Mouse (Mus musculus) neural tube, embryonic 13.5 days (tissue): ENCODE results near the gene Srxn1. TPM values are rescaled to one million over a fixed set of nuclear protein-coding genes. Genes with fewer than 3 reads are reported as not detected.

ENCODE experiments used
- ATAC-seq: fragments of 200-750 bp; cut with Nextera tagmentation; 2 replicates; pipeline ENCODE4 v1.8.0; 2017; ENCODE audit warnings: low read depth, mild to moderate bottlenecking, moderate TSS enrichment, moderate library complexity
- H3K27ac ChIP-seq: fragments of 300-500 bp; sonication (generic); replicated peaks from 2 replicates; pipeline ENCODE4 v1.5.1; 2015; ENCODE audit warnings: moderate library complexity, mild to moderate bottlenecking, inconsistent platforms
- H3K27me3 ChIP-seq: fragments of 300-500 bp; sonication (generic); 2 replicates; pipeline ENCODE4 v1.6.1; 2015; ENCODE audit warnings: mild to moderate bottlenecking, inconsistent platforms
- H3K36me3 ChIP-seq: fragments of 300-500 bp; sonication (generic); 2 replicates; pipeline ENCODE4 v1.6.1; 2015; ENCODE audit warnings: mild to moderate bottlenecking, inconsistent platforms
- H3K4me1 ChIP-seq: fragments of 300-500 bp; sonication (generic); replicated peaks from 2 replicates; pipeline ENCODE4 v1.6.1; 2015; ENCODE audit warnings: inconsistent platforms
- H3K4me2 ChIP-seq: fragments of 300-500 bp; sonication (generic); 2 replicates; pipeline ENCODE4 v1.6.1; 2015; ENCODE audit warnings: inconsistent platforms, mild to moderate bottlenecking, moderate library complexity
- H3K4me3 ChIP-seq: fragments of 300-500 bp; sonication (generic); 2 replicates; pipeline ENCODE4 v1.5.1; 2015; ENCODE audit warnings: mild to moderate bottlenecking, inconsistent platforms
- H3K9ac ChIP-seq: fragments of 300-500 bp; sonication (generic); 2 replicates; pipeline ENCODE4 v1.6.1; 2015; ENCODE audit warnings: moderate library complexity, mild to moderate bottlenecking, inconsistent platforms
- H3K9me3 ChIP-seq: fragments of 300-500 bp; sonication (generic); 2 replicates; pipeline ENCODE4 v1.6.1; 2016; ENCODE audit warnings: inconsistent platforms
- WGBS: fragments of 180-500 bp; shearing (Covaris S2); methylation state at CpG from one replicate; pipeline ENCODE4 v1.1.7; 2015; 5-methylcytosine and 5-hydroxymethylcytosine counted together
- polyA plus RNA-seq: library from polyadenylated mRNA; unstranded; fragments of >200 nt; fragmentation: Nextera tagmentation; extraction: Ambion mirVana; gene quantifications from 2 replicates; pipeline ENCODE4 v1.2.1, GENCODE M21; 2015

Gene Srxn1
- polyA plus RNA-seq, 1 experiment from 2014 or later, result 19.0 TPM

DNA sequence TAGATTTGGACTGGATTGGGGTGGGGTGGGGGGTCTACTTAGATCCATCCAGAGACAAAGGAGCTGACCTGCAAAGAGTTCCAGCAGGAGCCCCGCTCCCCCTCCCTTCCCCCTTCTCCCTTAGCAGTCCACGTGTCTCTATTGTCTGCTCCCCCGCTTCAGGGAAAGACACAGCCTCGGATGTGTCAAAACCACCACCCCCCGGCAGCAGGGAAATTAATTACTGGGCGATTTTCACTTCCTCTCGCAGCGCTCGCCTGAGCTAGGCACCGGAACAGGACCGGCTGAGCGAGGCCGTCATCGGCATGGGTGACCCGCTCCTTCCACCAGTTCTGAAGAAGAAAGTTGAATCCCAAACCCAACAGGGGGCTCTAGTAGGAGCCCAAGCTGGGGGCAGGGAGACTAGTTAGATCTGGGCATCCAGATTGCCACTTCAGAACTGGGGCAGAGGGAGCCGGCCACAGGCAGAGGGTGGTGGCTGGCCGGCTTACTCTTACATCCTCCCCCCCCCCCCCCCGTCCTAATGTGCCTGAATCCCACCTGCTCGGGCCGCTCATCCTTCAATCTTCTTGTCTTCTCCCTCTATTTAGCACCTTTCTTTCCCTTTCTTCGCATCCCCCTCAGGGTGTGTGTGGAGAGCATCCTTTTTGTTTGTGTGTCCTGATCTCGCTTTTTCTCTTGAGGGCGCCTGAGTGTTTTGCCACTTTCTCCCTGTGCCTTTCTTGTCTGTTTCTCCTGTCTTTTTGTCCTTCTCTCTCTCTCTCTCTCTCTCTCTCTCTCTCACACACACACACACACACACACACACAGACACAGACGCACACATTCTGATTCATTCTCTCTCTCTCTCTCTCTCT, 24.4 kb upstream of the Srxn1 start, which contains the start of gene Scrt2:
Gene Scrt2, plus strand, starts transcription at position 845 of the 857 bp plus-strand sequence.
- Histone ChIP-seq H3K4me3 (peak within 1 kb of the TSS; percentile 94), H3K9ac (peak within 1 kb of the TSS; percentile 99), H3K9me3 (no peaks in the 10 kb centered on the region), H3K27ac (peak within 1 kb of the TSS; percentile 99), H3K36me3 (peaks cover 8% of the 10 kb centered on the region; the same call in 1 of the 2 replicates), H3K4me1 (peaks cover 78% of the 10 kb centered on the region), H3K27me3 (no peaks in the 10 kb centered on the region; the same call in 1 of the 2 replicates), H3K4me2 (peak within 1 kb of the TSS; percentile 95)
- WGBS, result under 1% methylated on average over 21 of the region's 24 CpGs
- peak; percentile 68 for ATAC-seq

- under 1% methylated on average over 53 of the region's 81 CpGs for WGBS
- Histone ChIP-seq H3K9me3 (no peaks in the 10 kb centered on the region), H3K9ac (peak overlapping the region; percentile 99), H3K4me2 (peak overlapping the region; percentile 95), H3K27ac (peak overlapping the region; percentile 99), H3K4me1 (peaks cover 83% of the 10 kb centered on the region), H3K27me3 (no peaks in the 10 kb centered on the region), H3K4me3 (peak overlapping the region; percentile 94), H3K36me3 (peaks cover 16% of the 10 kb centered on the region; the same call in 1 of the 2 replicates)
- ATAC-seq, result peak; percentile 85
These were observed 23.5 kb upstream of the Srxn1 start for GRCm38 (mm10) chr2:152081641-152082448.

DNA sequence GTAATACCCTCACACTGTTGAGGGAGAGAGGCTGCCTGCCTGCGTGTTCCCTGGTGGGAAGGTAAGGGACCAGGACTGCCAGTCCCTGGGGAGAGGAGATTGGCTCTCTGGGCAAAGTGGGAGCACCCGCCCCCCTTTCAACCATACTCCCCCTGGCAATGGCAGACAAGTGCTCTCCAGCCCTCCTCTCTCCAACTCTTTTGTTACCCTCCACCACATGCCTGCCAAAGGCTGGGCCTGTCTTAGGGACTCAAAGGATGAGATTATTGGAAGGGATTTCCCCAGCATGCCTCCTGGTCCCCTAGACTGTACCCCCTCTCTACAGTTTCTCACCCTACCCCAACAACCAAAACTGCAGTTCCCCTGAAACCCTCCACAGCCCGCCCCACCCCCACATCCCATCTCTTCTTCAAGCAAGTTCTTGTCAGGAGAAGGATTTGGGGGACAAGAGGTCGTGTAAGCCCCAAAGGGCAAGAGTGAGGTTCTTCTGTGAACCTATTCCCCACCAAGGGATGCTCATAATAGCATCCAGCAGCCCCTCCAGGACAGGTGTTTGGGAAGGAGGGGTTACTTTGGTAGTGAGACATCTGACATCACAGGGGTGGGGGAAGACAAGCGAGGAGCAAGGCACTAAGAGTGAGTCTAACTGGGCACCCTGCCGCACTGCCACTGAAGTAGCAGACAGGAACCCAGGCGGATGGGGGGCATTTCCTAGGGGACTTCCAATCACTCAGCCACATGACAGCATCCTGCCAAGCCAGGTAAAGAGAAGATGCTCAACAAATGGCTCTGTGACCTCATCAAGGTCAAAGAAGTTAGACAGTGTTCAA, 22.6 kb upstream of the Srxn1 start:
- H3K27ac ChIP-seq, result peak overlapping the region; percentile 99
- H3K9me3 ChIP-seq, result no peaks in the 10 kb centered on the region
- no peaks in the 10 kb centered on the region for H3K27me3 ChIP-seq
- H3K9ac ChIP-seq, result peak overlapping the region; percentile 99
- peaks cover 84% of the 10 kb centered on the region for H3K4me1 ChIP-seq
- peaks cover 20% of the 10 kb centered on the region; the same call in 1 of the 2 replicates for H3K36me3 ChIP-seq
- peak overlapping the region; percentile 95 for H3K4me2 ChIP-seq
- H3K4me3 ChIP-seq, result peak overlapping the region; percentile 94
- 10% methylated on average over 7 of the region's 7 CpGs for WGBS
- no peak for ATAC-seq

- Histone ChIP-seq H3K27ac (peak overlapping the region; percentile 99), H3K4me3 (peak overlapping the region; percentile 94), H3K4me2 (peak overlapping the region; percentile 95), H3K4me1 (peaks cover 84% of the 10 kb centered on the region), H3K9ac (peak overlapping the region; percentile 99), H3K27me3 (no peaks in the 10 kb centered on the region), H3K9me3 (no peaks in the 10 kb centered on the region), H3K36me3 (peaks cover 25% of the 10 kb centered on the region)
- WGBS, result 38% methylated on average over 4 of the region's 4 CpGs
- ATAC-seq, result no peak
These were observed 21.9 kb upstream of the Srxn1 start for GRCm38 (mm10) chr2:152083411-152083810.

DNA sequence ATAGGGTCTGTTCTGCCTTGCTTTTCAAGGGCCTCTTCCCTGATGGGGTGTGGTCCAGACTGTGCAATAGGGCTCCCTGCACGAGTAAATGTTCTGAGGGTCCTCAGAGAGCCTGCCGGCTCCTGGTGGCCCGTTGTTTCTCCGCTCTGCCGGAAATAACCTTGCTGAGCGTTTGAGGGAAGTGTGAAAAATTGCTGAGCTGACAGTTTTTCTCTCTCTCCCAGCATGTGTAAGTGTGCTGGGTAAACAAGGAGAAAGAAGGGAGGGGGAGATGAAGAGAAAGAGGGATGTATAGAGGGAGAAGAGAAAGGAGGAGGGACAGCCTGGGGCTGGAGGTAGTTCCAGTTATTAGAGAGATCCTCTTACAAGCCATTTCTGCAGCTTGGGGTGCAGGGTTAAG, 21.0 kb upstream of the Srxn1 start:
- H3K36me3 ChIP-seq, result peaks cover 34% of the 10 kb centered on the region
- no peak for ATAC-seq
- WGBS, result 11% methylated on average over 6 of the region's 6 CpGs
- peak overlapping the region; percentile 95 for H3K4me2 ChIP-seq
- H3K4me1 ChIP-seq, result peaks cover 81% of the 10 kb centered on the region
- H3K9ac ChIP-seq, result peak overlapping the region; percentile 99
- no peaks in the 10 kb centered on the region for H3K9me3 ChIP-seq
- H3K27ac ChIP-seq, result peak overlapping the region; percentile 99
- no peaks in the 10 kb centered on the region for H3K27me3 ChIP-seq
- H3K4me3 ChIP-seq, result peak overlapping the region; percentile 94

DNA sequence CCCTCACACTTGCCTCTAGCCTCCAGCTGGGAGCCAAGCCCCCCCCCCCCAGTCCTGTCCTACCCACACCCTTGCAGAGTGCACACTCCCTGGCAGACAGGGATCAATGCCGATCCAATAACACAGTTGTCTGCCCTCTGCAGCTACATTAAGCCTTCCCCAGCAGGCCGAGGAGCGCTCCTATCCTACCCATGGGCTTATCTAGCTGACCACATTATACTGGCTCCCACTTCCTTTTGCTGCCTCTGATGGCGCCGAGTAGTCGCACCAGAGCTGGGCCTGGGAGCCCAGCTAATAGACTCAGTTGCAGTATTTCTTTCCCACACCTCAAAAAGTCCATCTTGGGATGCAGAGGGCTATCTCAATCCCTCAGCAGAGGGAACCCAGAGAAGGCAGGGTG, 19.9 kb upstream of the Srxn1 start:
- Histone ChIP-seq H3K9me3 (no peaks in the 10 kb centered on the region), H3K4me3 (peak overlapping the region; percentile 94), H3K36me3 (peaks cover 45% of the 10 kb centered on the region), H3K27ac (peak overlapping the region; percentile 99), H3K27me3 (no peaks in the 10 kb centered on the region), H3K9ac (peak overlapping the region; percentile 99), H3K4me2 (peak overlapping the region; percentile 95), H3K4me1 (peaks cover 81% of the 10 kb centered on the region)
- 74% methylated on average over 6 of the region's 6 CpGs for WGBS
- ATAC-seq, result no peak

GRCm38 (mm10) chr2:152086451-152086850, 18.9 kb upstream of the Srxn1 start:
- no peak for ATAC-seq
- Histone ChIP-seq H3K4me2 (peak overlapping the region; percentile 95), H3K4me1 (peaks cover 85% of the 10 kb centered on the region), H3K9ac (peak overlapping the region; percentile 66), H3K9me3 (no peaks in the 10 kb centered on the region), H3K27me3 (no peaks in the 10 kb centered on the region), H3K4me3 (peak overlapping the region; percentile 94), H3K36me3 (peaks cover 50% of the 10 kb centered on the region), H3K27ac (peak overlapping the region; percentile 71)
- 56% methylated on average over 6 of the region's 6 CpGs for WGBS

DNA sequence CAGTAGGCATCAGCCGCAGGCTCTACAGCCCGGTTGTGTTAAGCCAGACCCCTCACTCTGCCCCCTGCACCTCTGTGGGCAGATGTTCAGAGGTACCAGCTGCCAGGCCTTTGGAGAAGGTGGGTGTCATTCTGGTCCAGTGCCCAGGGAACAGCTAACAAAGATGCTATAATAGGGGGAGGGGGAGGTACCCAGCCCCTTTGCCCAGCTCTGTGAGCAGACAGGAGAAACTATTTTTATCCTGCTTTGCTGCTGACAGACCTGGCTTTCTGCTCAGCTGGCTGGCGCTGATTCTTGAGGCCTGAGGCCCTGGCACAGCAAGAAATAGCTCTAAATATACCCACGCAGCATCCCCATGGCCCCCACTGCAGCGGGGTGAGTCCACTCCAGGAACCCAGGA, 18.2 kb upstream of the Srxn1 start:
- Histone ChIP-seq H3K27me3 (no peaks in the 10 kb centered on the region), H3K9me3 (no peaks in the 10 kb centered on the region), H3K4me1 (peaks cover 87% of the 10 kb centered on the region), H3K4me3 (peak overlapping the region; percentile 94), H3K36me3 (peaks cover 55% of the 10 kb centered on the region), H3K27ac (peak overlapping the region; percentile 71), H3K4me2 (peak overlapping the region; percentile 95), H3K9ac (peak overlapping the region; percentile 66)
- ATAC-seq, result no peak
- WGBS, result 73% methylated on average over 5 of the region's 5 CpGs

DNA sequence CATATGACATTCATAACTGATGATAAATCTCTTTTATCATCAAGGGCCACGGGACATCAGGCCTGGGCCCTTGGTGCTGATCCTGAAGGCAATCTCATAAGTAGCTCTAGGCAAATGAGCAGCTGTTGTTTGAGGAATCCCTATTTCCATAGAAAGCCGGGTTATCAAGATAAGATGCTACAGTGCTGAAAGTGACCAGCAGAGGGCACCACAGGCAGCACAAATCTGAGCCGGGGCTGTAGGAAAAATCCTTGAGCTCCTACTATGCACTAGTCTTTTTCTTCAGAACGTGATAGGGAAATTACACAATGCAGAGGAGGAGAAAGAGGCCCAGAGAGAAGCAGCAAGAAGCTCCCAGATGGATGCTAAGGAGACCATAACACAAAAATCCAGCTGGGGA, 16.2 kb upstream of the Srxn1 start:
- Histone ChIP-seq H3K4me1 (peaks cover 94% of the 10 kb centered on the region), H3K27ac (no peak overlapping the region)
- WGBS, result 8% methylated on average over 4 of the region's 4 CpGs

DNA sequence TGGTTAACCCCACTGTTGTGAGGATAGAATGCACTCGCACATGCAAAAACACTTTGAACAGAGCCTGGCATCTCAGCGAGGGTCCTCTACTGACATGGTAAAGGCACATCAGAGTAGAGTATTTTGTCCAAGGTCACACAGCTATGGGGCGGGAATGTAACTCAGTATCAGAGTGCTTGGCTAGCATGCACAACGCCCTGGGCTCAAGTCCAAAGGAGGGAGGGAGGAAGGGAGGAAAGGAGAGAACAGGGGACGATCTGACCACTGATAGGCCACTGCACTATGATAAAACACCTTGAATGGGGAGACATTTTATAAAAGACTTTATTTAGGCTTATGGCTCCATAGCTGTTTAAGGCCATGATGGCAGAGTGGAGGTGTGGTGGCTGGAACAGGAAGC, 15.7 kb upstream of the Srxn1 start:
- Histone ChIP-seq H3K9me3 (no peaks in the 10 kb centered on the region), H3K9ac (no peak overlapping the region), H3K4me1 (peaks cover 94% of the 10 kb centered on the region), H3K4me3 (no peak overlapping the region), H3K36me3 (peaks cover 68% of the 10 kb centered on the region), H3K27me3 (peaks cover 24% of the 10 kb centered on the region), H3K27ac (peak overlapping the region; percentile 61; the same call in 1 of the 2 replicates), H3K4me2 (peak overlapping the region; percentile 2; the same call in 1 of the 2 replicates)
- WGBS, result 81% methylated on average over 5 of the region's 5 CpGs
- no peak for ATAC-seq

More for the DNA sequence above, 16.2 kb upstream of the Srxn1 start:
- H3K36me3 ChIP-seq, result peaks cover 63% of the 10 kb centered on the region
- no peak overlapping the region for H3K9ac ChIP-seq
- H3K27me3 ChIP-seq, result peaks cover 19% of the 10 kb centered on the region
- no peaks in the 10 kb centered on the region for H3K9me3 ChIP-seq
- ATAC-seq, result no peak
- H3K4me3 ChIP-seq, result no peak overlapping the region
- H3K4me2 ChIP-seq, result peak overlapping the region; percentile 2

- 76% methylated on average over 5 of the region's 5 CpGs for WGBS
- H3K9ac ChIP-seq, result peak overlapping the region; percentile 53; the same call in 1 of the 2 replicates
- peaks cover 93% of the 10 kb centered on the region for H3K4me1 ChIP-seq
- ATAC-seq, result no peak
- H3K36me3 ChIP-seq, result peaks cover 67% of the 10 kb centered on the region
- H3K9me3 ChIP-seq, result no peaks in the 10 kb centered on the region
- H3K4me2 ChIP-seq, result peak overlapping the region; percentile 7; the same call in 1 of the 2 replicates
- peaks cover 31% of the 10 kb centered on the region for H3K27me3 ChIP-seq
- H3K27ac ChIP-seq, result peak overlapping the region; percentile 61
- H3K4me3 ChIP-seq, result no peak overlapping the region
These were observed 14.8 kb upstream of the Srxn1 start for GRCm38 (mm10) chr2:152090486-152090885.
